Mouse (Mus musculus) erythroblast, embryonic 14.5 days (primary cell): ENCODE measurements around the gene Gps1. TPM values are rescaled to one million over a fixed set of nuclear protein-coding genes. Genes with fewer than 3 reads are reported as not detected.
"Not testable (repeated sequence)": the region's sequence is repeated elsewhere in the genome, so short reads cannot be mapped to it uniquely, and the experiment has no call there.

Source experiments
- H3K27me3 ChIP-seq: 2 replicates; pipeline ENCODE4 v1.6.1; 2012; ENCODE audit warnings: inconsistent platforms; ENCODE audit not compliant: control insufficient read depth
- H3K36me3 ChIP-seq: 2 replicates; pipeline ENCODE4 v1.6.1; 2012; ENCODE audit warnings: mild to moderate bottlenecking, inconsistent platforms; ENCODE audit not compliant: control insufficient read depth
- H3K4me1 ChIP-seq: 2 replicates; pipeline ENCODE4 v1.6.1; 2012; ENCODE audit warnings: inconsistent platforms; ENCODE audit not compliant: control insufficient read depth
- H3K4me3 ChIP-seq: replicated peaks from 2 replicates; pipeline ENCODE3; 2012; ENCODE audit warnings: moderate library complexity, mild to moderate bottlenecking, inconsistent platforms
- H3K9me3 ChIP-seq: 2 replicates; pipeline ENCODE4 v1.6.1; 2012; ENCODE audit warnings: low read length, inconsistent platforms, mixed read lengths; ENCODE audit not compliant: control insufficient read depth
- GATA1 ChIP-seq: IDR thresholded peaks from 2 replicates; pipeline ENCODE4 v1.6.1; 2012; ENCODE audit warnings: low read length, inconsistent platforms, mixed read lengths
- TAL1 ChIP-seq: IDR thresholded peaks from 3 replicates; pipeline ENCODE4 v1.6.1; 2012; ENCODE audit warnings: low read length, inconsistent platforms, mixed read lengths
- polyA plus RNA-seq: library from polyadenylated mRNA; stranded (reverse); fragments of >175 nt; gene quantifications from 2 replicates; pipeline ENCODE4 v1.2.3, GENCODE M21; 2012

Gene Gps1
- polyA plus RNA-seq, 1 experiment, result 3.1 TPM

- Histone ChIP-seq H3K4me3 (no peak overlapping the region), H3K4me1 (no peaks in the 10 kb centered on the region; the same call in 1 of the 2 replicates), H3K27me3 (peaks cover 3% of the 10 kb centered on the region; the same call in 1 of the 2 replicates), H3K9me3 (no peaks in the 10 kb centered on the region), H3K36me3 (peaks cover 17% of the 10 kb centered on the region)
- TF ChIP-seq TAL1, result no peak
- TF ChIP-seq GATA1, result no peak
Observed at GRCm38 (mm10) chr11:120777123-120777522, 6.9 kb upstream of the Gps1 start.

DNA sequence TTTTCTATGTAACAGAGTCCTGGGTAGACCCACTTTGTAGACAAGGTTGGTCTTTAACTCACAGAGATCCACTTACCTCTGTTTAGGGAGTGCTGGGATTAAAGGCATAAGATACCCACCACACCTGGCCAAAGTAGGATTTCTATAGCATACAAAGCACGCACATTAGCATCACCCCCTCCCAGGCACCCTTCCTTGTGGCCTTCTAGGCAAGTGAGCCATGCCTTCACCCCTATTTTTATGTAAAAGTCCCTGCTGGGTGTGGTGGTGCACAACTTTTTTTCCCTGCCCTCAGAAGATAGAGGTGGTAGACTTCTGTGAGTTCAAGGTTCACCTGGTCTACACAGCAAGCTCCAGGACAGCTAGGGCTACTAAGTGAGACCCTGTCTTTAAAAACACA, 4.2 kb upstream of the Gps1 start:
- H3K4me1 ChIP-seq, result peaks cover 23% of the 10 kb centered on the region
- TF ChIP-seq TAL1 (no peak), GATA1 (no peak)

DNA sequence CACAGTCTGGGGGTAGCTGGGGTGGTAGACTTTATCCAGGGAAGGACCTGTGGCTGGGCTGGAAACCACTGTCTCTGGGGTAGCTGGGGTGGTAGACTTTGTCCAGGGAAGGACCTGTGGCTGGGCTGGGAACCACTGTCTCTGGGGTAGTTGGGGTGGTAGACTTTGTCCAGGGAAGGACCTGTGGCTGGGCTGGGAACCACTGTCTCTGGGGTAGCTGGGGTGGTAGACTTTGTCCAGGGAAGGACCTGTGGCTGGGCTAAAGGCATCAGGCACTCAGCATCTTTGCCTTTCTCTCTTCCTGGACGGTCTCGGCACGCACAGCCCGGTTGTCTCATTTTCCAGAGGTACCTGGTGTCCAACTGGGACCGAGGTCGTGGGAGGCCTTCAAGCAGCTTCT, 2.7 kb upstream of the Gps1 start:
- H3K36me3 ChIP-seq, result peaks cover 38% of the 10 kb centered on the region
- not testable (repeated sequence) for H3K9me3 ChIP-seq, H3K27me3 ChIP-seq, H3K4me3 ChIP-seq
- H3K4me1 ChIP-seq, result peaks cover 36% of the 10 kb centered on the region

More for the DNA sequence above, 4.2 kb upstream of the Gps1 start:
- Histone ChIP-seq H3K9me3 (no peaks in the 10 kb centered on the region), H3K4me3 (no peak overlapping the region), H3K36me3 (peaks cover 26% of the 10 kb centered on the region), H3K27me3 (peaks cover 3% of the 10 kb centered on the region; the same call in 1 of the 2 replicates)

GRCm38 (mm10) chr11:120783426-120784063, 527 bp upstream of the Gps1 start:
- H3K4me3 ChIP-seq, result peak overlapping the region; percentile 95

DNA sequence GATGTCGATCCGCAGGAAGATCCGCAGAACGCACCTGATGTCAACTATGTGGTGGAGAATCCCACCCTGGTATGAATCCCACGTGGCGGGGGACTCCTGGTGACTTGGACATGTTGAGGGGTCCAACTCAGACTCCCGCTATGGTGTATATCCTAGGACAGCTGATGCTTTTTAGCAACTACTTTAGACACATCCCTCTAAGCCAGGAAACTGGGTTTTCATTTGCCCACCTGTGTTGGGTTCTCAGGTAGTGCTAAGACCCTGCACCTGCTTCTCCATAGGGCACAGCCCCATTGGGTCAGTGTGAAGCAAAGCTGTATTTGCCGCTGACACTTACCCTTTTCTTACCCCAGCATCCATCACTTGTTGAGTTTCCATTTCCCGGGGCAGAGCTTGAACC, 1.1 kb downstream of the Gps1 start:
- TF ChIP-seq TAL1, result no peak
- no peak for TF ChIP-seq GATA1
- Histone ChIP-seq H3K36me3 (peaks cover 74% of the 10 kb centered on the region), H3K27me3 (no peaks in the 10 kb centered on the region), H3K4me1 (peaks cover 42% of the 10 kb centered on the region), H3K4me3 (peak overlapping the region; percentile 95), H3K9me3 (no peaks in the 10 kb centered on the region)

More at GRCm38 (mm10) chr11:120783426-120784063, 527 bp upstream of the Gps1 start:
- TF ChIP-seq TAL1 (no peak), GATA1 (no peak)
- no peaks in the 10 kb centered on the region for H3K9me3 ChIP-seq
- peaks cover 60% of the 10 kb centered on the region for H3K36me3 ChIP-seq
- H3K4me1 ChIP-seq, result peaks cover 42% of the 10 kb centered on the region
- no peaks in the 10 kb centered on the region for H3K27me3 ChIP-seq

DNA sequence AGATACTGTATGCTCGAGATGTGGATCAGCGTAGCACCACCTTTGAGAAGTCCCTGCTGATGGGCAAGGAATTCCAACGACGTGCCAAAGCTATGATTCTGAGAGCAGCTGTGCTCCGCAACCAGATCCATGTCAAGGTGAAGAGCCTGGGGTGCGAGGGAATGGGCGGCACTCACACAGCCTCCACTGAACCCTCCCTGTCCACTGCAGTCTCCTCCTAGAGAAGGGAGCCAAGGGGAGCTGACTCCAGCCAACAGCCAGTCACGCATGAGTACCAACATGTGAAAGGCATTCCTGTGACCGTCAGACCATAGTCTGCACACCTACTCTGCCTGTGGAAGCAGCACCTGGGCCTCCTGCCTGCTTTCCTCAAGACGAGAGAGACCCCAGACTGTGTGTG, 4.4 kb downstream of the Gps1 start:
- Histone ChIP-seq H3K36me3 (peaks cover 82% of the 10 kb centered on the region), H3K4me1 (peaks cover 29% of the 10 kb centered on the region)
- not testable (repeated sequence) for H3K4me3 ChIP-seq, H3K27me3 ChIP-seq, H3K9me3 ChIP-seq

GRCm38 (mm10) chr11:120789355-120789754, 5.3 kb downstream of the Gps1 start:
- TF ChIP-seq TAL1 (no peak), GATA1 (no peak)
- Histone ChIP-seq H3K36me3 (peaks cover 91% of the 10 kb centered on the region), H3K9me3 (no peaks in the 10 kb centered on the region), H3K4me3 (no peak overlapping the region), H3K27me3 (no peaks in the 10 kb centered on the region), H3K4me1 (peaks cover 31% of the 10 kb centered on the region)

DNA sequence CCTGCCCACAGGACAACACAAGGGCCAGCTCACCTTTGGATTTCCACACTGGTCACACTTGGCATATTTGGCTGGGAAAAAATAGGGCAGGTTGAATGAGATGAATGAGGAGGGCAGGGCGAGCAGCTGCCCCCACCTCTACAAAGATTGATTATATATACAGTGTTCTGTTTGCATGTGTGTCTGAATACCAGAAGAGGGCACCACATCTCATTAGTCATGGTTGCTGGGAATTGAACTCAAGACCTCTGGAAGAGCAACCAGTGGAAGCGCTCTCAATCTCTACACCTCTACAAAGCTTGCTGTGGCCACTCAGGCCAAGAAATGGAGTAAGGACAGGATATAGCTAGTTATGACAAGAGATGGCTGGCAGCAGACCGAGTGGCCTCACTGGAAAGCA, 5.7 kb downstream of the Gps1 start:
- Histone ChIP-seq H3K4me1 (peaks cover 32% of the 10 kb centered on the region), H3K9me3 (no peaks in the 10 kb centered on the region), H3K36me3 (peaks cover 96% of the 10 kb centered on the region), H3K27me3 (no peaks in the 10 kb centered on the region), H3K4me3 (no peak overlapping the region)
- TF ChIP-seq GATA1, result no peak
- TF ChIP-seq TAL1, result no peak

- Histone ChIP-seq H3K9me3 (no peaks in the 10 kb centered on the region), H3K4me1 (peaks cover 31% of the 10 kb centered on the region), H3K27me3 (no peaks in the 10 kb centered on the region), H3K36me3 (peaks cover 75% of the 10 kb centered on the region), H3K4me3 (no peak overlapping the region)
- TF ChIP-seq GATA1 (no peak), TAL1 (no peak)
Observed at GRCm38 (mm10) chr11:120792652-120793051, 8.6 kb downstream of the Gps1 start.
